Comparison of ENCODE assay signal across 9 mouse cellular contexts in the genomic region with DNA sequence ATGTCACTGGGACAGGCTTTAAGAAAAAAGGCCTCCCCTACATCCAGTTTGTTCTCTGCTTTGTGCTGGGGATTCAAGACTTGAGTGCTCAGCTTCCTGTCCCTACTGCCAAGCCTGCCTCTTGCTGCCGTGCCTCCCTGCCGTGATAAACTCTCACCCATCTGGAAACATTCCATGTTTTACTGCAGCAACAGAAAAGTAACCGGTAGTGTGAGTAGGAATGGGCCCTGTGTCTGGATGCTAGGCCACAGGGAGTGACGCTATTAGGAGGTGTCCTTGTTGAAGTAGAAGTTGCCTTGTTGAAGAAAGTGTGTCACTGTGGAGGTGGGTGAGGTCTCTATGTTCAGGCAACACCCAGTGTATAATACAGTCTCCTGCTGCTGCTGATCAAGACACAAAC. TPM values are rescaled to one million over a fixed set of nuclear protein-coding genes. Genes with fewer than 3 reads are reported as not detected.
DNase-seq lines count a peak whose midpoint lies in the region; ATAC-seq lines count a peak whose summit lies in the region.
"Had no signal": no experiment of that assay in that cellular context is flagged by ENCODE, and none has a peak within 500 bp of the region (broad histone marks: within the 10 kb centered on the region; RNA-seq: fewer than 3 reads in every experiment).

No protein-coding gene starts in this region.

- peak overlapping the region; percentile 14; the same call in 1 of the 2 replicates for H3K27ac ChIP-seq in embryonic facial prominence, embryonic 13.5 days
- no peak overlapping the region for H3K27ac ChIP-seq in embryonic facial prominence, embryonic 10.5 days (replicated peaks)
- H3K27ac ChIP-seq in forebrain, embryonic 15.5 days (replicated peaks): peak overlapping the region; percentile 51
- 0 out of 2 replicates have a peak overlapping the region, but pooled peaks have one; percentile 32 for H3K27ac ChIP-seq in kidney, embryonic 15.5 days
- no peak overlapping the region for H3K27ac ChIP-seq in neural tube, embryonic 14.5 days (ENCODE audit: low read depth, low read length)

- WGBS in embryonic facial prominence, embryonic 13.5 days: 30% methylated on average over 4 of the region's 4 CpGs
- 47% methylated on average over 4 of the region's 4 CpGs for WGBS in embryonic facial prominence, embryonic 10.5 days
- WGBS in forebrain, embryonic 15.5 days: 23% methylated on average over 4 of the region's 4 CpGs
- WGBS in kidney, embryonic 15.5 days: 17% methylated on average over 4 of the region's 4 CpGs
- WGBS in neural tube, embryonic 14.5 days: 16% methylated on average over 4 of the region's 4 CpGs

- H3K27me3 ChIP-seq in embryonic facial prominence, embryonic 13.5 days: no peaks in the 10 kb centered on the region
- H3K27me3 ChIP-seq in embryonic facial prominence, embryonic 10.5 days (replicated peaks; ENCODE audit: low read depth, poor library complexity, severe bottlenecking): no peaks in the 10 kb centered on the region
- no peaks in the 10 kb centered on the region for H3K27me3 ChIP-seq in forebrain, embryonic 15.5 days
- H3K27me3 ChIP-seq in kidney, embryonic 15.5 days: no peaks in the 10 kb centered on the region
- no peaks in the 10 kb centered on the region for H3K27me3 ChIP-seq in neural tube, embryonic 14.5 days (ENCODE audit: control insufficient read depth, insufficient read depth, low read length)
- H3K27me3 ChIP-seq: CH12.LX had no signal

- peaks cover 18% of the 10 kb centered on the region for H3K4me1 ChIP-seq in embryonic facial prominence, embryonic 13.5 days
- peaks cover 14% of the 10 kb centered on the region for H3K4me1 ChIP-seq in embryonic facial prominence, embryonic 10.5 days
- peaks cover 13% of the 10 kb centered on the region for H3K4me1 ChIP-seq in forebrain, embryonic 15.5 days
- peaks cover 8% of the 10 kb centered on the region for H3K4me1 ChIP-seq in kidney, embryonic 15.5 days
- peaks cover 5% of the 10 kb centered on the region for H3K4me1 ChIP-seq in neural tube, embryonic 14.5 days (ENCODE audit: control insufficient read depth, insufficient read depth, low read length)

- H3K9ac ChIP-seq in embryonic facial prominence, embryonic 13.5 days: no peak overlapping the region
- no peak overlapping the region for H3K9ac ChIP-seq in forebrain, embryonic 15.5 days (replicated peaks)
- H3K9ac ChIP-seq in kidney, embryonic 15.5 days: 0 out of 2 replicates have a peak overlapping the region, but pooled peaks have one; percentile 17
- H3K9ac ChIP-seq in neural tube, embryonic 14.5 days (replicated peaks; ENCODE audit: low read depth, low read length): 0 out of 2 replicates have a peak overlapping the region, but pooled peaks have one; percentile 11

- peaks cover 24% of the 10 kb centered on the region for H3K36me3 ChIP-seq in embryonic facial prominence, embryonic 13.5 days
- peaks cover 61% of the 10 kb centered on the region for H3K36me3 ChIP-seq in embryonic facial prominence, embryonic 10.5 days (replicated peaks)
- H3K36me3 ChIP-seq in forebrain, embryonic 15.5 days: peaks cover 20% of the 10 kb centered on the region
- H3K36me3 ChIP-seq in kidney, embryonic 15.5 days: peaks cover 22% of the 10 kb centered on the region
- peaks cover 14% of the 10 kb centered on the region for H3K36me3 ChIP-seq in neural tube, embryonic 14.5 days (ENCODE audit: control insufficient read depth, insufficient read depth, low read length)

- no peaks in the 10 kb centered on the region for H3K9me3 ChIP-seq in embryonic facial prominence, embryonic 13.5 days
- no peaks in the 10 kb centered on the region for H3K9me3 ChIP-seq in embryonic facial prominence, embryonic 10.5 days
- no peaks in the 10 kb centered on the region for H3K9me3 ChIP-seq in forebrain, embryonic 15.5 days
- H3K9me3 ChIP-seq in kidney, embryonic 15.5 days (replicated peaks): no peaks in the 10 kb centered on the region
- H3K9me3 ChIP-seq in neural tube, embryonic 14.5 days (ENCODE audit: control insufficient read depth, low read length): no peaks in the 10 kb centered on the region

- no peak overlapping the region for H3K4me2 ChIP-seq in embryonic facial prominence, embryonic 13.5 days
- no peak overlapping the region for H3K4me2 ChIP-seq in forebrain, embryonic 15.5 days (replicated peaks)
- H3K4me2 ChIP-seq in kidney, embryonic 15.5 days: no peak overlapping the region
- no peak overlapping the region for H3K4me2 ChIP-seq in neural tube, embryonic 14.5 days (ENCODE audit: low read depth, low read length)

- no peak for DNase-seq in embryonic facial prominence, embryonic 10.5 days (ENCODE audit: low spot score)
- peak; percentile 71 for DNase-seq in NIH3T3 (ENCODE audit: low read depth)
- DNase-seq in gastrocnemius, adult 18-20 months (ENCODE audit: low spot score): no peak
- DNase-seq in right cerebral cortex, postnatal 10 days (ENCODE audit: low spot score in 2 of 2): no peak

- no peak overlapping the region for H3K4me3 ChIP-seq in embryonic facial prominence, embryonic 13.5 days
- no peak overlapping the region for H3K4me3 ChIP-seq in embryonic facial prominence, embryonic 10.5 days
- H3K4me3 ChIP-seq in forebrain, embryonic 15.5 days: no peak overlapping the region
- no peak overlapping the region for H3K4me3 ChIP-seq in kidney, embryonic 15.5 days (replicated peaks)
- H3K4me3 ChIP-seq in neural tube, embryonic 14.5 days (ENCODE audit: low read depth, low read length): no peak overlapping the region

- no peak for ATAC-seq in embryonic facial prominence, embryonic 13.5 days (ENCODE audit: insufficient number of reproducible peaks, insufficient read depth, low FRiP score, low TSS enrichment, low read depth)
- peak; percentile 35; the same call in 1 of the 2 replicates for ATAC-seq in forebrain, embryonic 15.5 days (replicated peaks)
- no peak for ATAC-seq in kidney, embryonic 15.5 days (replicated peaks; ENCODE audit: low FRiP score)
- ATAC-seq in neural tube, embryonic 14.5 days (ENCODE audit: low read depth): no peak

RNA-seq across cellular contexts. Expression of gene Camsap2, which starts 20.0 kb away (rescaled TPM):
- 12.3 and 13.9 TPM in 2 replicates for polyA plus RNA-seq in embryonic facial prominence, embryonic 13.5 days (2015; fragmentation: Nextera tagmentation; extraction: Ambion mirVana)
- 11.4 and 12.4 TPM in 2 replicates for polyA plus RNA-seq in embryonic facial prominence, embryonic 10.5 days (2016; fragmentation: Nextera tagmentation; extraction: Ambion mirVana)
- 27.8 and 27.9 TPM in 2 replicates for polyA plus RNA-seq in forebrain, embryonic 15.5 days (2015; fragmentation: Nextera tagmentation; extraction: Ambion mirVana)
- 9.0 and 9.9 TPM in 2 replicates for polyA plus RNA-seq in kidney, embryonic 15.5 days (2015; fragmentation: Nextera tagmentation; extraction: Ambion mirVana)
- polyA plus RNA-seq in neural tube, embryonic 14.5 days (2014; fragmentation: Nextera tagmentation; extraction: Ambion mirVana): 64.6 and 65.6 TPM in 2 replicates
- total RNA-seq in gastrocnemius, adult 18-20 months (2021): 10 to 100 TPM in 1 of 2 experiments, 1 to 10 TPM in 1; 9.0 to 10.0 TPM

Comparison
In these comparisons a context has a peak if more than half of its experiments do, and no peak if none do; other contexts are left out.
1. H3K27ac ChIP-seq: peak in embryonic facial prominence, embryonic 13.5 days (single experiment), forebrain, embryonic 15.5 days (single experiment) and kidney, embryonic 15.5 days (single experiment); none in embryonic facial prominence, embryonic 10.5 days (single experiment) and neural tube, embryonic 14.5 days (single experiment).
2. H3K9ac ChIP-seq: peak in kidney, embryonic 15.5 days (single experiment) and neural tube, embryonic 14.5 days (single experiment); none in embryonic facial prominence, embryonic 13.5 days (single experiment) and forebrain, embryonic 15.5 days (single experiment).